Mouse (Mus musculus) cerebellum, adult 2 months (tissue): Measurements from ENCODE around the gene Akap11. TPM values are rescaled to one million over a fixed set of nuclear protein-coding genes. Genes with fewer than 3 reads are reported as not detected.

Source experiments
- DNase-seq, 2 experiments: peaks; one replicate each; pipeline ENCODE4 v3.0.0; 2021
- H3K27ac ChIP-seq: fragments of 200-500 bp; 2 replicates; pipeline ENCODE4 v1.5.1; 2012; ENCODE audit warnings: low read length, control low read depth, inconsistent platforms; ENCODE audit not compliant: insufficient read depth
- H3K27me3 ChIP-seq: fragments of 200-500 bp; 2 replicates; pipeline ENCODE4 v1.6.1; 2012; ENCODE audit warnings: inconsistent platforms, mild to moderate bottlenecking, low read length, moderate library complexity; ENCODE audit not compliant: control insufficient read depth, insufficient read depth
- H3K4me1 ChIP-seq: fragments of 200-500 bp; 2 replicates; pipeline ENCODE4 v1.6.1; 2011; ENCODE audit warnings: low read length; ENCODE audit not compliant: control insufficient read depth, insufficient read depth
- H3K4me3 ChIP-seq: fragments of 200-500 bp; replicated peaks from 2 replicates; pipeline ENCODE3; 2011; ENCODE audit warnings: mild to moderate bottlenecking, low read depth, low read length, control low read depth; ENCODE audit not compliant: insufficient read depth
- CTCF ChIP-seq: fragments of 200-500 bp; IDR thresholded peaks from 2 replicates; pipeline ENCODE4 v1.5.1; 2011; ENCODE audit warnings: low read depth, mild to moderate bottlenecking, control low read depth, low read length, moderate library complexity, borderline replicate concordance; ENCODE audit not compliant: insufficient read depth
- POLR2A ChIP-seq: fragments of 200-500 bp; IDR thresholded peaks from 2 replicates; pipeline ENCODE4 v1.6.1; 2011; ENCODE audit warnings: low read length, control low read depth, borderline replicate concordance; ENCODE audit not compliant: insufficient read depth
- WGBS: fragments of 180-500 bp; shearing (Covaris S2); methylation state at CpG from one replicate; pipeline ENCODE4 v1.1.7; 2018; 5-methylcytosine and 5-hydroxymethylcytosine counted together
- polyA plus RNA-seq: library from polyadenylated mRNA; depleted of rRNA; stranded (reverse); fragments of >200 nt; gene quantifications from 2 replicates; pipeline ENCODE4 v1.2.3, GENCODE M21; 2012

The Akap11 gene
- polyA plus RNA-seq, 1 experiment: 51.0 TPM

DNA sequence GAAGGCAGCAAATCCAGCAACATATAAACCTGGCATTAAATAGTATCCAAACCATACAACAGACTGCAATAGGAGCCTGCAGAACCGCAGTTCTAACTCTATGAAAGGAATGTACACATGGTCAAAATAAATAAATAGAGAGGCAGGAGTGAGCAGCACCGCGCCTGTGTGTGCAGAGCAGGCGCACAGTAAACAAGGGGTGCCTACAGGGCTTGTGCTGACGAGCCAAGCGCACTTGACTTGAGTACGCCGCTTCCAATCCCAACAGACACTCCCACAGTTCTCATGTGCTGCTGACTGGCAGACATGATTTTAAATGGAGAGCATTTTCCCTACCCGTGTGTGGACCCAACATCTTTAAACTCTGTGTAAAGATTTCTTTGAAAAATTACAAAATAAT is 44.0 kb downstream of the Akap11 start:
- TF ChIP-seq POLR2A (no peak), CTCF (no peak)

DNA sequence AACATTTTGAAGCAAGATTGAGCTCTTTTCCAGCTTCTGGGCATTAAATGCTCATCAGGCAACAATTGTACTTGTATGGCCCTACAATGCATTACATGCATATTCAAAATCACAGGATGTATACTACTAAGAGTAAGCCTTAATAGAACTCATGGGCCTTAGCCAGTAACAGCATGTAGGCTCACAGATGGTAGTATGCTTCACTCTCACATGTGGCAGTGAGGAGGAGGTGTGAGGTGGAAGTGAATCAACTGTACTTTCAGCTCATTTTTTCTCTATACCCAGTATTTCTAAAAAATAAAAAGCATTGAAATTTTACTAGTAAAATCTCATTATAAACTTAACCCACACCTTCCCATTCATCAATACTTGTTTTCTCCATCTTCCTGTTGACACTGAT is 45.2 kb downstream of the Akap11 start:
- no peak for TF ChIP-seq CTCF
- no peak for TF ChIP-seq POLR2A
- Histone ChIP-seq H3K4me3 (no peak overlapping the region), H3K4me1 (no peaks in the 10 kb centered on the region), H3K27ac (no peak overlapping the region), H3K27me3 (no peaks in the 10 kb centered on the region)
- no peak for DNase-seq

More for the DNA sequence above, 44.0 kb downstream of the Akap11 start:
- no peak overlapping the region for H3K27ac ChIP-seq
- no peak for DNase-seq
- no peaks in the 10 kb centered on the region for H3K4me1 ChIP-seq
- WGBS: 88% methylated on average over 9 of the region's 9 CpGs
- H3K4me3 ChIP-seq: no peak overlapping the region
- H3K27me3 ChIP-seq: no peaks in the 10 kb centered on the region

DNA sequence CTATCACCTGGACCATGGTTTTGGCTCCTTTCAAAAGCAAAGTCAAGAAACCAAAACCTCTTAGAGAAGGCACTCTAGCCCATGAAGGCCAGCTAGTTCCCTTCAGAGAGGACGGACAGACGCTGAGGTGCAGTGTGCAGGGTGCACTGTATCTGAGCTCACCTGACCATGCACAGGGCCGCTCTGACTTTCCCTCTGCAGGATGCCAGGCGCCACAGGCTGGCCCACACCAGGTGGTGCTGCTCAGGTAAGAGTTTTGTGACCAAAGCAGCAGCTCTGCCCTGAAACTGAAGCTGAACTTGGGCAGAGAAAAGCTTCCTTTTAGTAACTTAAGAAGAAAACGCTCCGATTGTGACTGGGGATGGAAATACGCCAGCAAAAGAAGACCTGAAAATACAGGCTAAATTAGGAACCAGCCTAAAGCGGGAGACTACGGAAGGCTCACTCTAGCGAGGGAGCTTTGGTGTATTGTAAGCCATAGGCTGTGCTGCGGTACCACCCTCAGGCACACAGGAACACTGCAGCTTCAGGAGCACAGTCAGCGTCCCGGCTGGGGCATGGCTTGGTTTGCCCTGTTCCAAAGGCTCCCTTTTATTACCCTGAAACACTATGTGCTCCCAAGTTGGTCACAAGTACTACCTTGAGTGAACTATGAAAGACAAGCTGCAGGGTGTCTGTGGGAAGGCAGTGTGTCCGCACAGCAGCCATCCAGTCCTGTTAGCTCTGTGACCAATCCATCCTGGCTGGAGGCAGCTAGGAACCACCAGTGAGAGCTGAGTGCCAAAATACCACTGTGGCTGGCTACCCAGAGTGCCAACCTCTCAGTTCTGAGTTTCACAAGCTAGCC is 54.0 kb downstream of the Akap11 start:
- H3K4me1 ChIP-seq: peaks cover 7% of the 10 kb centered on the region
- WGBS: 11% methylated on average over 14 of the region's 14 CpGs
- DNase-seq: peak; percentile 42 to 44
- H3K27ac ChIP-seq: no peak overlapping the region
- TF ChIP-seq POLR2A (no peak), CTCF (peak; percentile 83)
- H3K27me3 ChIP-seq: no peaks in the 10 kb centered on the region
- H3K4me3 ChIP-seq: no peak overlapping the region

DNA sequence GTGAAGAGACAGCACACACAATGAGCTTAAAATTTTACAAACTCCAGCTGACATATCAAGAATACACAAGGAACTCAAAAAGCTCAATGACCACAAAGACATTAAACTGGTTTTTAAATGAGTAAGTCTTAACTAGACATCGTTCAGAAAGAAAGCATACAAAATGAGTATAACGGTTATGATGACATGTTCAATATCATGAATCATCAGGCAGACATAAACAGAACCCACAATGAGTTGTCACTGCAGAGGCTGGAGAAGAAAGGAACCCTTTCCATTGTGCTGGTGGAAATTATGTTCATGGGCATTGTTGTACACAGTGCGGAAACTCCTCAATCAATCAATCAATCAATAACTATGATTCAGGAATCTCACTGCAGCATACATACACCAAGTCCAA is 62.5 kb downstream of the Akap11 start:
- DNase-seq: no peak
- Histone ChIP-seq H3K4me1 (no peaks in the 10 kb centered on the region), H3K4me3 (no peak overlapping the region), H3K27ac (no peak overlapping the region), H3K27me3 (no peaks in the 10 kb centered on the region)
- TF ChIP-seq POLR2A (no peak), CTCF (no peak)
- 94% methylated on average over 3 of the region's 3 CpGs for WGBS

DNA sequence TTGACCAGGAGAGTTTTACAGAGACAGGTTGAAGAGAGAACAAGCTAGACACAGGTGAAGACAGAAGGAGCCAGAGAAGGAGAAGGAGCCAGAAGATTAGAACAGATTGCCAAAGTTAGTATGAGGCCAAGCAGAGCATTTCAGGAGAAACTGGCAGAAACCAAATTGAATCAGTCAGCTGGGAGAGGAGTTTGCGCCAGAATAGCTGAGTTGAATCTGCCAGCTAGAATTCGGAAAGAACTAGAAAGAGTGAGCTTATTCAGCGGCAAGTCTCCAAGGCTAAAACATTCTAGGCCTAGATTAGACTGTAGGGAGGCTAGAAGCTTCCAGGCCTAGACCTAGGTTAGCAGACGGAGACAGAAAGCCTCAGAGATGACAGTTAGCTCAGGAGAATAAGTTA is 65.9 kb downstream of the Akap11 start:
- Histone ChIP-seq H3K4me3 (no peak overlapping the region), H3K27ac (no peak overlapping the region), H3K4me1 (no peaks in the 10 kb centered on the region), H3K27me3 (no peaks in the 10 kb centered on the region)
- 25% methylated on average over 4 of the region's 4 CpGs for WGBS
- DNase-seq: no peak
- TF ChIP-seq POLR2A: no peak
- TF ChIP-seq CTCF: no peak

DNA sequence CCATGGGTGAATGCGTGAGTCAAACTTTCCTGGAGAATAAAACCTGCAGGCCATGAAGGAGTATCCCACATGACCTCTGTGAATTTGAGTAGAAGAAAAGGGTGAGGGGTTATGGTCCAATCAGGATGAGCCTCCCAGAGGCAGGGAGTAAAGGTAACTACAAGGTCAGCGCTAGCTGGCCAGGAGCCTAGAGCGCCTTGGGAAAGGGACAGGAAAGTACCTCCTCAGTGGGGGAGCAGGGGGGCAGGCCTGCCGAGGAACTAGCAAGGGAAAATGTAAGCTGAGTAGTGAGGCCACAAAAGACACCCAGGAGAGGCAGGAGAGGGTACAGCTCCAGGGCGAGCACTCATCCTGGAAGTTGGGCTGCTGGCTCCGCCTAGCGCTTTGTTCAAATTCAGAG is 67.6 kb downstream of the Akap11 start:
- TF ChIP-seq CTCF (no peak), POLR2A (no peak)
- H3K4me1 ChIP-seq: no peaks in the 10 kb centered on the region
- no peak overlapping the region for H3K27ac ChIP-seq
- no peaks in the 10 kb centered on the region for H3K27me3 ChIP-seq
- H3K4me3 ChIP-seq: no peak overlapping the region
- no peak for DNase-seq
- 83% methylated on average over 7 of the region's 7 CpGs for WGBS

DNA sequence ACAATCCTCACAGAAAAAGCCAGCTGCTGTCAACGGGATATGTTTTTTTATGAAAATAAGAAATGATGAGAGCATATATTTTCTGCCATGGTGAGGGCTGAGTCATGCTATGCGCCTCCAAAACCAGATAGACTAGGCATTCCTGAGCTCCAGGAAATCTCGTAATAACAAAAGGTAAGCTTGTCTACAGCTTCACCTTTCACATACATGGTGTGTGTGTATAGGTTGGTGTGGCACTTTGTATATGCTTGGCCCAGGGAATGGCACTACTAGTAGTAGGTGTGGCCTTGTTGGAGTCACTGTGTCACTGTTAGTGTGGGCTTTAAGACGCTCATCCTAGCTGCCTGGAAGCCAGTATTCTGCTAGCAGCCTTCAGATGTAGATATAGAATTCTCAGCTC is 68.6 kb downstream of the Akap11 start:
- Histone ChIP-seq H3K27ac (no peak overlapping the region), H3K4me3 (no peak overlapping the region), H3K27me3 (no peaks in the 10 kb centered on the region), H3K4me1 (no peaks in the 10 kb centered on the region)
- 95% methylated on average over 4 of the region's 4 CpGs for WGBS
- TF ChIP-seq CTCF (no peak), POLR2A (no peak)
- no peak for DNase-seq

DNA sequence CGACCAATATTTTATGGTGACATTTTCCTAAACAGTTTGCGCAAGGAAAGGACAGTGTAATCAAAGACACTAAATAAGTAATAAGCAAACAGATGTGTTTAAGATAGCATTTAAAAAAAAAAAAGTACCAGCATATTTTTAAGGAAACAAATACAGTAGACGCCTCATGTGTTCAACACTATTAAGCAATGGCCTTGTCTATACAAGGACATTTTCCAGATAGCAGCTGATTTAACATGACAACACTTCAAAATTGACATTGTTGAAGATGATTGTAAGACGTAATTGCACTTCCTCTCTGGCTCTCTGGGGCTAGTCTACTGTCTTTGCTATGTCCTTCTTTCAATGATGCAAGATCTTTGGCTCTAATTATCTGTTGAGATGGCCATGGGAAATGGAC is 72.3 kb downstream of the Akap11 start:
- Histone ChIP-seq H3K4me1 (no peaks in the 10 kb centered on the region), H3K27ac (no peak overlapping the region), H3K4me3 (no peak overlapping the region), H3K27me3 (no peaks in the 10 kb centered on the region; the same call in 1 of the 2 replicates)
- TF ChIP-seq POLR2A (no peak), CTCF (no peak)
- WGBS: 93% methylated on average over 4 of the region's 4 CpGs
- DNase-seq: no peak
